Mouse (Mus musculus) left cerebral cortex, postnatal 36 days (tissue): ENCODE measurements around the gene Nat9. TPM values are rescaled to one million over a fixed set of nuclear protein-coding genes. Genes with fewer than 3 reads are reported as not detected.
A peak's percentile ranks its signal among the peaks of the same experiment; 100 is the strongest.

Experiments used
- DNase-seq, 2 experiments: peaks; one replicate each; pipeline ENCODE4 v3.0.0; 2021 to 2022; ENCODE audit warnings: low spot score in 2 of 2, mixed read lengths in 1 of 2
- intact Hi-C: fragments of 180-260 bp; cut with DNase I; formaldehyde crosslinking; loops from one replicate; pipeline ENCODE4 v1.15.1; 2025
- total RNA-seq, 2 experiments: library from RNA; stranded (reverse); gene quantifications; 2 replicates each; pipeline ENCODE4 v1.2.3; 2021

Nat9 gene
- total RNA-seq, 2 experiments from 2014 or later = 25.2 to 30.1 TPM

- no peak for DNase-seq
- intact Hi-C loops = no loop called here
These were observed 30.1 kb upstream of the Nat9 start for GRCm38 (mm10) chr11:115217439-115218410.

- intact Hi-C loops = no loop called here
- no peak for DNase-seq
These were observed 27.5 kb upstream of the Nat9 start for GRCm38 (mm10) chr11:115215123-115215522.

GRCm38 (mm10) chr11:115212116-115212515 is 24.5 kb upstream of the Nat9 start:
- peak in 1 of 2 experiments; percentile 29 for DNase-seq
- intact Hi-C loops = no loop called here

- no peak for DNase-seq
- intact Hi-C loops = no loop called here
These were observed 22.3 kb upstream of the Nat9 start for GRCm38 (mm10) chr11:115209958-115210357.

- intact Hi-C loops = no loop called here
- no peak for DNase-seq
These were observed 21.4 kb upstream of the Nat9 start for GRCm38 (mm10) chr11:115208776-115209732.

- intact Hi-C loops = no loop called here
- DNase-seq = no peak
These were observed 20.5 kb upstream of the Nat9 start for GRCm38 (mm10) chr11:115208126-115208525.

- intact Hi-C loops = loop anchor here (1.0 kb wide), 1 partner anchor 68 kb away; no protein-coding TSS in a partner anchor
- no peak for DNase-seq
These were observed 15.1 kb upstream of the Nat9 start for GRCm38 (mm10) chr11:115202756-115203155.

- intact Hi-C loops = loop anchor here (1.0 kb wide), 1 partner anchor 68 kb away; no protein-coding TSS in a partner anchor
- peak; percentile 72 to 81 for DNase-seq
These were observed 14.7 kb upstream of the Nat9 start for GRCm38 (mm10) chr11:115202316-115202715.

GRCm38 (mm10) chr11:115200520-115200919 is 12.9 kb upstream of the Nat9 start:
- intact Hi-C loops = no loop called here
- DNase-seq = no peak

GRCm38 (mm10) chr11:115198932-115199384 is 11.3 kb upstream of the Nat9 start:
- DNase-seq = no peak
- intact Hi-C loops = no loop called here

- intact Hi-C loops = no loop called here
- no peak for DNase-seq
These were observed 9.9 kb upstream of the Nat9 start for GRCm38 (mm10) chr11:115197558-115197957.

GRCm38 (mm10) chr11:115195933-115196332 is 8.3 kb upstream of the Nat9 start:
- DNase-seq = no peak
- intact Hi-C loops = no loop called here

GRCm38 (mm10) chr11:115194693-115195092 is 7.0 kb upstream of the Nat9 start:
- intact Hi-C loops = no loop called here
- no peak for DNase-seq

- DNase-seq = no peak
These were observed 4.5 kb upstream of the Nat9 start for GRCm38 (mm10) chr11:115192180-115192579.

GRCm38 (mm10) chr11:115189304-115189703 is 1.6 kb upstream of the Nat9 start:
- no peak for DNase-seq
- intact Hi-C loops = no loop called here

More at GRCm38 (mm10) chr11:115192180-115192579, 4.5 kb upstream of the Nat9 start:
- intact Hi-C loops = no loop called here

GRCm38 (mm10) chr11:115188539-115189231 is 1.0 kb upstream of the Nat9 start:
- intact Hi-C loops = no loop called here
- DNase-seq = no peak

GRCm38 (mm10) chr11:115187224-115187639 is 427 bp downstream of the Nat9 start, which contains the start of gene Tmem104:
Gene Tmem104 (plus strand): TSS chr11:115187487.
- intact Hi-C loops = no loop called here
- peak; percentile 99 to 100 for DNase-seq

- intact Hi-C loops = no loop called here
- no peak for DNase-seq
These were observed 2.7 kb downstream of the Nat9 start for GRCm38 (mm10) chr11:115184973-115185372.
